Mouse (Mus musculus): ENCODE data around the gene Gpat2.

The Gpat2 gene

DNA sequence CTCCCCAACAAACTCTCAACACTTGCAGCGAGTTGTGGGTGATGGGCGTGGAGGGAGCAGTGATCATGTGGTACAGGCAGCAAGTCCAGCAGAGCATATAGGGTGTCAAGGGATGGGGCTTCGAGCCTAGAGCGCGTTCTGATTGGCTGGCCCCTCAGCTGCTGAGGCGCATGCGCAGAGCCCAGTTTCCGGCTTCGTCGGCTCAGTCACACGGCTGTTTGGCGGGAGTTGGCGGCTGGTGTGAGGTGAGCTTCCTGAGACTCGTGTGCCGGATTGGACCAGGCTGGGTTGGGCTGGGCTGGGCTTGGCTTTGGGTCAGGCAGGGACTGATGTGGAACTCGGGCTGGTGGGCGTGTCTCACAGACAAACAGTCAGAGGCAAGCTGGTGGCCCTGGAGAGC lies at the start of gene Gpat2:
Gpat2 (plus strand) TSS at position 223 of the 400 bp plus-strand sequence.
- no peak for DNase-seq

DNA sequence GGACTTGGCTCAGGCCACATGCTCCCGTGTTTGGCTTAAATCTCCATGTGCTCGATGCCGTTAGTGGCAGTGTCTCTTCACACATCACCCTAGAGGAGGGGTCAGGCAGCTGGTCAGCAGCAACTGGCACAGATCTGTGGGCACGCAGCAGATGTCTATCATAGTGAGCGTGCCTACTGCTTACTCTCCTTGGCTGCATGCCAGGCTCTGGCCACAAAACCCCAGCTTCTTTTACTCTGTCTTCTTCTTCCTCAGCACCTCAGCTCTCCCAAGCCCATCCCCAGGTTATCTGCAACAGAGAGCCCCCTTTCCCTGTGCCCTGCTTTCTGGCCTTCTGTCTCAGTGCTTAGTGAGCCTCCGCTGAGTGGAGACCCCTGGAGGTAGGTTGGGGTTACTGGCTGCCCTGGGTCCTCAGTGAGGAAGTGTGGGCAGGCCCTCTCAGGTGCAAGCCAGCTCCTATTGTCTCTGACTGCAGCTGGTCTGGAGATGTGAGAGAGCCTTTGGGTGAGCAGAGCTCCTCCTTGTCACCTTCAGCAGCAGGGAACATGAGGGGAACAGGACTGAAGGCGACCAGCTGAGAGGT lies 49.1 kb upstream of the Gpat2 start:
- DNase-seq = peak in 1 of 2 experiments; percentile 68

DNA sequence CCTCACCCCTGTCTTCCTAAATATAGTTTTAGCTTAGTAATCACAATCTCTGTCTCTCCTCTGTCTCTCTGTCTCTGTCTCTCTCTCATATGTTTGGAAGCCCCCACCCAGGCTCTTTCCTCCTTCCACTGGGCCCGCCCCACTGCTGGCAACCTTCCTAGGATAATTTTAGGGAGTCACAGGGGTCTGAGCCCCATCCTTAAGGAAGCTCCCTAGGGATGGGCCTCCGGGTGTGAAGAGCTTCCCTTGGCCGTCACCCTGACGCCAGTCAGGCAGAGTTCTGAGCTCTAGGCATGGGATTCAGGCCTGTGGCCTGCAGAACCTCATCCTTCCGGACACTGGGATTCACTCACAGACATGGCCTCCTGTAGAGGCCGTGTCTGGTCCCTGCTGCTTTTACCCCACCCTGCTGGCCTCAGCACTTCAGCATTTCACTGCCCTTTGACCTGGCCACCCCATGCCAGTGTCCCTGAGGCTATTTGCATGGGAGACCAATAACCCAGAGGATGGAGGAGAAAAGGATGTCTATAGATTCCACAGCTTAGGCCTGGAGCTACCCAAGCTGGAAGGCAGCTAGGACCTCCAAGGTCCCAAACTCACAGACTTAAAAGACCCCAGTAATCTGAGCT lies 48.5 kb upstream of the Gpat2 start:
- DNase-seq = peak; percentile 52 to 84

DNA sequence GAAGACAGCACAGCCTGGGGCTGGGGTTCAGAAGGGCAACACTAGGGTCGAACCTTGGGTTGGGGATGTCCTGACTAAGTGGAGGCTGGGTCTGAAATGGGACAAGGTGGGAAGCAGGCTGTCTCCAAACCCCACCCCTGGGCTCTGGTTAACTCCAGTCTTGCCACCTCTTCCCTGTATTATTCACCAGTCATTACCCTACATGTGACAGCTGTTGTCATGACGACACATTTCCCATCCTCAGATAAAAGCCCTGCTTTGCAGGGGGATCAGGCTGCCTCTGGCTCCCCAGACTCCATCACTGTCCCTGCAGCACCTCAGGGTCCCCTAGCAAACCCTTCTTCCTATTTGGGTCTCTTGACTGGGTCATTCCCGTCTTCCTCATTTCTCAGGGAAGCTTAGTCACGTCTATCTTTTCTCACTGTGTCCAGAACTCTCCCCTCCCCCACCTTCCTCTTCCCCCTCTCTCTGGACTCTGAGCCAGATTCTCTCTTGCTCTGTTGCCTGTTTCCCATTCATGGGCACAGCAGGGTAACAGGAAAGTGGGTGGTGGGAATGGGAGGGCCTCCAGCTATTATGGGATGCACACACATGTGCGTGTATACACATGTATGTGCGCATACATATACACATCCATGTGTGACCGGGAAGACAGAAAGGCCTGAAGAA lies 46.9 kb upstream of the Gpat2 start:
- DNase-seq = no peak

DNA sequence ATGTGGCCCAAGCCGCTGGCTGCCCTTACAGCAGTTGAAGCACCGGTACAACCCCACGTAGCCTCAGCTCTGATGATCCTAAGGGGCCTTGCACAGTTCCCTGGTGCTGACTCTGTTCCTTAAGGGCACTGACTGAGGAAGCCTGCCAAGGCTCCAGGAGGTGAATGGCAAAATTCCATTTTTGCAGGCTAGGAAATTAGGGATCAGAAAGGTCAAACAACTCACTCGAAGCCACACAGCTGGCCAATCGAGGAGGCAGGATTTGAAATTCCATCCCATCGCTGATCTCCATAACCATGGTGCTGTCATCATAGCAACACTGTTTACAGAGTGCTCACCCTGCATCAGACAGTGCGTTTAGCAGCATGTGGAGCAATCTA lies 46.4 kb upstream of the Gpat2 start:
- DNase-seq = peak; percentile 76 to 90

DNA sequence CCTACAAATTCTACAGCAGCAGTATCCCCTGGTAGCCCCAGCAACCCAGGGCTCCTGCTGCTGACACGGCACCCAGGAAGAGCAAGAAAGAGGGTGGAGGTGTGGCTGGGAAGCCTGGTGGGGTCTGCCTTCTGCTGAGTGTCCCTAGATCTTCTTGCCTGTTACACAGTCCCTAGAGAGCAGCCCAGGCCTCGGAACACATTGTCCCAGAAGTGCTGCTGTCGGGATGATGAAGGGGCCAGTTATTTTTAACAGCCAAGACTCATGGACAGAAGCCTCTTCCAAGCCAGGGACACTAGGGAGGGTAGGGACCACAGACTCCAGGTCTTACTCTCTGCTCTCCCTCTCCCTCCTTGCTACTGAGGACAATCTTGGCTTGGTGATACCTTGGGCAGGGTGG lies 45.7 kb upstream of the Gpat2 start:
- peak in 1 of 2 experiments; percentile 76 for DNase-seq

DNA sequence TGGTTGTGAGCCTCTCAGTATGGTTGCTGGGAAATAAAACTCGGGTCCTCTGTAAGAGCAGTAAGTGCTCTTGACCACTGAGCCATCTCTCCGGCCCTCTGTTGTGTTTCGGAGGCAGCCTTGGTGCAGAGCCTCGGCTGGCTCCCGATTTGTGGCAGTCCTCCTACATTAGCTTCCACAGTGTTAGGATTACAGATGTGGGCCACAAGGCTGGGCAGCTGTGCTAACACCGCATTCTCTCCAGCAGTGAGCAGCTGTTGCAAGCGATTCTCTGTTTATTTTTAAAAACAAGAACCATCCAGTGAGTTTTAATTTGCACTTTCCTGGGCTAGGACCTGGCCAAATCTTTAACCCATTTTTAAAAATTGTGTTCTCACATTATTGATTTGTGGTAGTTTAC lies 41.1 kb upstream of the Gpat2 start:
- no peak for DNase-seq

DNA sequence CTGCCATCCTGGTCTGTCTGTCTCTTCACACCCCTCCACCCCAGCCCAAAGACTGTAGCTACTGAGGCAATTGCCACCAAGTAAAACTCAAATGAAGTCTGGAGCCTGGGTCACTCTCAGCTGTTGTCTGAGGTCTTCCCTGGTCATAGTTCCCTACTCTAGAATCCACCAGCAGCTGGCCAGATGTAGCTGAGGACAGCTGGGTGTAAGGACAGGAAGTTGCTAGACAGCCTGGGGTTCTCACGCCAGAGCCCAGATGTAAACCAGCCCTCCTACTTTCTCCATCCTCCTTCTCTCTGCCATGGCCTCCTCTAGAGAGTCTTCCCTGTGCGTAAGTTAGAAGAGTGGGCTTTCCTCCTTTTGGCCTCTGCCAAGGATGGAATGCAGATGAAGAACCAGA lies 37.5 kb upstream of the Gpat2 start:
- DNase-seq = no peak

DNA sequence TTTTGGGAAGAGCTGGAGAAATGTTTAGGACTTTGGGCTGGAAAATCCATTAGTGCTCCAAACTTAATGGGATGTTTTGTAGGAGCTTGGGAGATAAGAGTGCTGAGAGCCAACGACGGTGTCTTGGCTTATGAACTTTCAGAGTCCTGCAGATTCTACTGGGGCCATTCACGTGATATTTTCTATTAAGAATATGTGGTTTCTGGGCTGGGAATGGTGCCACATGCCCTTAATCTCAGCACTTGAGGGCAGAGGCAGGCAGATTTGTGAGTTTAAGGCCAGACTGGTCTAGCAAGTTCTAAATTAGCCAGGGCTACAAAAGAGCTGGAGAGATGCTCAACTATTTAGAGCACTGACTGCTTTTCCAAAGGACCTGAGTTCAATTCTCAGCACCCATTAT lies 34.6 kb upstream of the Gpat2 start:
- peak; percentile 53 to 59 for DNase-seq

DNA sequence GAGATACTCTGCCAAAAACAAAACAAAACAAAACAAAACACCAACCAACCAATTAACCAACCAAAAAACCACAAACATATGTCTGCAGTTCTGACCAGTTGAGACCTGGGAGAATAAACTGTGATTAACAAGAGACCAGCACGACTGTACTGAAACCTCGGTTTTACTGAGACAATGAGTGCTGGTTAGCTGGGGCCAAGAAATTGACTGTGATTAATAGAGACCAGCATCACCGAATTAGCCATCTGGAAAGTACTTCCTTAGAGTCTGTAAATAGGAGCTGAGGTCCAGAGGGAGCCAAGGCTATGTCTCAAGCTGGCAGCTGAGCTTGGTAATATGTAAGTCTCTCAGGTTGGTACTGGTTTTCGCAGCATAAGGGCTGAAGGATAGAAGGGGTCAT lies 34.2 kb upstream of the Gpat2 start:
- no peak for DNase-seq

DNA sequence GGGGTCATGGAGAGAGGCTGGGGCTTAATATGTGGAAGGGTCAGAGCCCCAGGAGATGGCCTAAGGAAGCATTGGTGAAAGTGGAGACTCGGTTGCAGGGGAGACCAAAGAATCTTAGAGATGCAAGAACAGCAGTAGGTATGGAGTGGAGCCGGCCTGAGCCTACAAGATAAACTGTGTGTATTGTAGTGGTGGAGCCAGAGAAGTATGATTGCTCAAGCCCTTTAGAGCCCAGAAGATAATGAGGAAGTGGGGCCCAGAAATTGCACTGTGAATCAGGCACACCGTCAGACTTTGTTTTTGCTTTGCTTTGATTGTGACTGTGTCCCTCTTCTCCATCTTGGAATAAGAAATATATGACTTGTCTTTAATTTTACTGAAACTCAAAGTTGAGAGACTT lies 33.7 kb upstream of the Gpat2 start:
- no peak for DNase-seq

DNA sequence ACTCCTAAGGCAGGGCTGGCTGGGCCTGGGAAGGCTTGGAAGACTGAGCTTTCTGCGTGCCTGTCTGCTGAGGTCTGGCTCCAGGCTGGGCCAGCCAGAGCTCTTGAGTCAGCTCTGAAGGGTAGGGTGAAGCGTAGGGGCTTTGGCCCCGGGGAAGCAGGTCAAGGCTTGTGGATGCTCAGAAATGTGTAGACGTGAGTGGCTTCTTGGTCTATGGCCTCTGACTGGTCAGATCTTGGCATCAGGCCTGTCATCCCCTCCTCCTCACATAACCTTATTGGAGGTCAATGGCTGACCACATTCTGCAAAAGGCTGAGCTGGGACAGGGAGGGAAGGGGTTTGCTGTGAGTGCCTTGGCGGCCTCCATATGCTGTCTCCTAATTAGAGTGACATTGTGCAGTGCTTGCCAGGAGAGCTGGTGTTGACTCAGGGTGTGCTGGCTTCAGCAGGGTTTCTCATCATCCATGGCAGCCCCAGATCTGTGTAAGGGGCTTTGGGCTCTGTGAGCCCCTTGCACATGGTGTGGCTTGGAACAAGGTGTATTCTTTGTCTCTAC lies 30.3 kb upstream of the Gpat2 start:
- DNase-seq = peak in 1 of 2 experiments; percentile 65

DNA sequence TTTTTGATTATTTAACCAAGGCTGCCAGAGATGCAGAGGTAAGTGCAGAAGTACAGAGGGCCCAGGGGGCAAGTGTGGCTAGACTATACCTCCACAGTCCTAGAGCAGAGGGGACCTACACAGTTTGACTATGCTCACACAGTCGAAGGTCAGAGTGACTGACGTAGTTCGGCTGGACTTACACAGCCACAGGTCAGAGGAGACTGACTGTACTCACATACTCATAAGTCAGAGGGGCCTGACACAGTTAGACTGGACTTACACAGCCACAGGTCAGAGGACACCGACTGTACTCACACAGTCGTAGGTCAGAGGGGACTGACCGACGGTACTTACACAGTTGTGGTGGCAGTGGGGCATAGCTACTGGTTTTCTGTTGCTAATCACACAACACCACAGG lies 26.3 kb upstream of the Gpat2 start:
- no peak for DNase-seq

DNA sequence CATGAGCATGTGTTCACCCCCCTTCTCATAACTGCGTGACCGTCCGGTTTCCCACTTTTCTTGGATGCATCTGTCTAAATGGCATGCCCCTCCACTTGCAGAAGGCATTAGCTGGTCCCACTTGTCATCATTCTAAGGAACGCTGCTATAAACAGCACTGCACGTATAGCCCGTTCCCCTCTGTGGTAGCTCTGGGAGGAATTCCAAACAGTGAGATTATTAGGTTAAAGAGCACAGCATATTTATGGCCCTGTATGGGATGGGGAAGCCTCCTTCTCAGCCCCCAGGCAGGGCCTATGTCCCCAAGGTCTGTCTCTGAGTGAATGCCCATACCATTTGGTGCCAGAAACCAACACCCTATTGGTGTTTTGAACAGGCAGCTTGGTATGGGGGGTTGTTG lies 13.9 kb upstream of the Gpat2 start:
- DNase-seq = no peak

DNA sequence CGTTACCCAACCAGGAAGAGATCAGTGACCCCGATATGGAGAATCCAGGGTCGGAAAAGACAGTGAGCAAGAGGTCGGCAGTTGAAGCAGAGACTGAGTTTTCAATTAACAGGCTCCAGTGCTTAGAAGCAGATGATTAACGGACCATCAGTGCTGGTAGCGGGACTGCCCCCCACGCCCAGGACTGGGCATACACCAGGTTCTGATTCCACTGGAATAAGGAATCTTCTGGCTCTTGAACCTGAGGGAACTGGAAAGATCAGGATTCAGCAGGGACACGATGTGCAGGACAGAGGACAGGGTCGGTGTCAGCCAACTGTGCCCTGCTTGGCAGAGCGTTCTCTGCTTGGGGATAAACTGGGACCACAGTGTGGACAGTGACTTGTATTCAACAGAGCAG lies 9.2 kb upstream of the Gpat2 start:
- peak; percentile 86 to 95 for DNase-seq

DNA sequence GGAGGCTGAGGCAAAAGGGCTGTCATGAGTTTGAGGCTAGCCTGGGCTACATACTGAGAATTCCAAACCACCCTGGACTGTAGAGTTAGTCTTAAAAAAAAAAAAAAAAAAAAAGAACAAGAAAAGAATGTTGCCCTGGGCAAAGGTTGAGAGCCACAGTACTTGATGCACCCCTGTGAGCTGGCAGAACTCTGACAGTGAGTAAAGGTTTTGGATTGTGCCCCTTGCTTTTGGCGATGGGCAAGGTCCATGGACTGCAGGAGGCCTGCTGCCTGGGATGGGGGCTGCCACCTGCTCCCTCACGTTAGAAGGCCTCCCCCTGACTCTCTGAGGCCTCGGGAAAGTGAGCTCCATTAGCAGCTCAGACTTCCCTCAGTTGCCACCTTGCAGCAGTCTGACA lies 8.3 kb upstream of the Gpat2 start:
- DNase-seq = peak; percentile 73 to 94

DNA sequence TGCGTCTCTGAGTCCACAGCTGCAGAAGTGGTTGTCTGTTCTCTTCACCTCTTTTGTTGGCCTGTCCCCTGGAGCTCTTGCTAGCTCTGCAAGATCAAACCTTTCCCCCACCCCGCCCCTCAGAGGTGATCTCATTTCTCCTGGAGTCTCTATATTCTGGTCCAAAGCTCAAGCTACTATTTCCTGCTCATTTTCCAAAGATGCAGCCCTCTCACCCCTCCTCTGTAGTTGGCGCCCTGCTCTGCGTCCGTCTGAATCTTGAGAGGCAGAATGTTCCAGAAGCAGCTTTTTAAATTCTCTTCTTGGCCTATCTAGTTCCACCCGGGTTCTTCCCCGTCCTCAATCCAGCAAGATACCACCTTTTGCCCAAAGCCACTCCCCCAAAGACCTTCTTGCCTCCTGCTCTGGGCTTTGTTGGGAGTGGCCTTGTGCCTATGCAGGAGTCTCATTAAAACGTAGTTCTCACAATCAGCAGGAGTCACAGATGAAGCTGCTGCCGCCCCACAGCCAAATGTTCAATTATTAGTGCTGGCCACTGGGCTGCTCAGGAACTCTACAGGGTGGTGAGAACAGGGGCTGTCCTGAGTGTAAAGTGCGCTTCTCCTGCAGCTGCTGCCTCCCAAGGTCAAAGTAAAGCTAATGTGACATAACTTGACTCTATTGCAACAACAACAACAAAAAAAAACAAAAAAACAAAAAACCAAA lies 6.6 kb upstream of the Gpat2 start:
- peak; percentile 66 to 90 for DNase-seq

DNA sequence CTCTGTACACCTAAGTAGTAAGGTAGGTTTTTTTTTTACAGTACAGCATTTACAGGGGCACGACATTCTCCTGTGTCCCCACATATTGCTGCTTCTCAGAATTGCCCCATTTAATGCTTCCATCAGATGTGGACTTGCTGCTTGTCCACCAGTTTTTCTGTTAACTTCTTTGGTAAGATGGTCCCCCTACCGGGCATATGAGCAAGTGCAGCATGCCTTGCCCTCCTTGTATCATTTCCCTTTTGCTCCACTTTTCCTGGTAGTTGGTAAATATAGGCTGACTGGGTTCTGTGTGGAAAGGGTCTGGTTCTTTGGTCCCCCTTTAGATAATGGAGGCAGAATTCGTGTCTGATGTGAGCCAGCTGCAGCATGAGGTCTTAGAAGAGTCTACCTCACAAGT lies 5.2 kb downstream of the Gpat2 start:
- DNase-seq = peak; percentile 63 to 76

DNA sequence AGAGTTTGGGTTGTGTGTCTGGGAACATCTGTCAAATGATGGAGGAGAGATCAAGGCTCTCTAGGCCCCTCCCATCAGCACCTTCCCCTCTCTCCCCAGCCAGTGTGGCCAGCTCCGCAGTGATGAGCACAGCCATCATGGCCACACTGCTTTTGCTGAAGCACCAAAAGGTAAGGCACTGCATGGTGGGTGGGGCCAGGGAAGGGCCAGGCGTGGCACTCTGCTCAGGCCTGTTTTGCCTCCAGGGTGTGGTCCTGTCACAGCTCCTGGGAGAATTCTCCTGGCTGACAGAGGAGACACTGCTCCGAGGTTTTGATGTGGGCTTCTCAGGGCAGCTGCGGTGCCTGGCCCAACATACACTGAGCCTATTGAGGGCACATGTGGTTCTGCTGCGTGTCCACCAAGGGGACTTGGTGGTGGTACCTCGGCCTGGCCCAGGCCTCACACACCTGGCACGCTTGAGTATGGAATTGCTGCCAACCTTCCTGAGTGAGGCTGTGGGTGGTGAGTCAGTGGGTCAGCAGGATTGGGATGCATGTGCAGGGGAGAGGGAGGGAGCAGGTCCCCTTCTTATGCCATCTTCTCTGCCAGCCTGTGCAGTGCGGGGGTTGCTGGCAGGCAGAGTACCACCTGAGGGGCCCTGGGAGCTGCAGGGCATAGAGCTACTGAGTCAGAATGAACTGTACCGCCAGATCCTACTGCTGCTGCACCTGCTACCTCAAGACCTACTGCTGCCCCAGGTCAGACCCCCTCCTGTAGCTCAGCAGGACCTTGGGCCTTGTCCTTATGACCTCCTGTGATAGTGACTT lies 8.7 kb downstream of the Gpat2 start:
- no peak for DNase-seq

DNA sequence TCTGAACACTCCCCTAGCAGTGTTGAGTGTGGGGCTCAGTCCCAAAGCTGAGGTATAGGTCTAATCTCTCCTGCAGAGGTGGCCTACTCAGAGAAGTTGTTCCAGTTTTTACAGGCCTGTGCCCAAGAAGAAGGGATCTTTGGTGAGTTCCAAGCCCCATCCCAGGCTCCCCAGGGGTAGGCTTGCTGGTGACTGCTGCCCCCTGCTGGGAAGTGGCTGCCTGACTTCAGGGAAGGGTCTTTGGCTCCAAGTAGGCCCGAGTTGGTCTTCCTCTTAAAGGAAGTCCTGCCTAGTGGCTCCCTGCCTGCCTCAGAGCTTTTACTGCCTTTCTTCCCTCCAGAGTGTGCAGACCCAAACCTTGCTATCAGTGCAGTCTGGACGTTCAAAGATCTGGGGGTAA lies 10.1 kb downstream of the Gpat2 start:
- peak; percentile 64 to 70 for DNase-seq

DNA sequence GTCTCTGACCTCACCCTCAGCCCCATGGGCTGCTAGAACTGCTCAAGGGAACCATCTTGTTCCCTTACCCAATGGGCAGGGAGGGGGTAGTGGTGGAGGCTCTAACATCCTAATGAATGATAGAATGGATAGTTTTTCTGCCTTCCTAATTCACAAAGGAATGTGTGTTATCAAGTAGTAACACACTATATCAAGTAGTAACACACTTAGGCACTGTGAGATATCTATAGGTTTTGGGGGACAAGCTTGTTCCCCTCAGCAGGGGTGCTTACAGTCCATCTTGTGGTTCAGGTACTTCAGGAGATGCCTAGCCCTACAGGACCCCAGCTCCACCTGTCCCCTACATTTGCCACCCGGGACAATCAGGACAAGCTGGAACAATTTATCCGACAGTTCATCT lies 10.6 kb downstream of the Gpat2 start:
- DNase-seq = no peak

DNA sequence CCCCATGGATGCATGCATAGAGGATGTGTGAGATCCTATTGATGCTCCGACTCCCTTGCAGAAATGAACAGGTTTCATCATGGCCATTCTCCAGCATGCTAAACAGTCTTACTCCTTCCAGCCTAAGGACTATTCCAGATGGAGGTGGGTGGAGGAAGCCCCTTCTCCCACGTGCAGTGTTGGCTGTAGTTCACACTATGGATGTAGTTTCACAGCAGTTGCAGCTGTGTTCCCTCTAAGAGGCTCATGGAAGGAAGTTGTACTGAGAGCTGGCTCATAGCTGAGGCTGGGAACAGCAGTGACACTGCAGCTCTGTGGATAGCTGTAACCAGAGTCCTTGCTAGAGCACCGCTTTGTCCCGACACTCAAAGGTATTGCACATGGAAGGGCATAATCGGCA lies 12.7 kb downstream of the Gpat2 start:
- DNase-seq = no peak
